Mouse (Mus musculus) forebrain, embryonic 16.5 days (tissue): ENCODE measurements at regions not wholly inside any gene's neighbourhood (a gene's known extent, or its start where the extent isn't known, plus 50 kb on each side); places are given as distances from the start of the nearest gene placed in this dataset.

ENCODE experiments used
- ATAC-seq: fragments of 200-750 bp; cut with Nextera tagmentation; 2 replicates; pipeline ENCODE4 v1.8.0; 2017; ENCODE audit warnings: mild to moderate bottlenecking, moderate library complexity
- H3K27ac ChIP-seq: fragments of 300-500 bp; sonication (generic); 2 replicates; pipeline ENCODE4 v1.5.1; 2014; ENCODE audit warnings: low read length, control low read depth
- H3K27me3 ChIP-seq: fragments of 300-500 bp; sonication (generic); replicated peaks from 2 replicates; pipeline ENCODE4 v1.6.1; 2014; ENCODE audit warnings: low read length; ENCODE audit not compliant: control insufficient read depth, insufficient read depth
- H3K36me3 ChIP-seq: fragments of 300-500 bp; sonication (generic); 2 replicates; pipeline ENCODE4 v1.6.1; 2014; ENCODE audit not compliant: control insufficient read depth, insufficient read depth
- H3K4me1 ChIP-seq: fragments of 300-500 bp; sonication (generic); replicated peaks from 2 replicates; pipeline ENCODE4 v1.6.1; 2014; ENCODE audit warnings: low read length; ENCODE audit not compliant: control insufficient read depth, insufficient read depth
- H3K4me2 ChIP-seq: fragments of 300-500 bp; sonication (generic); 2 replicates; pipeline ENCODE4 v1.6.1; 2014; ENCODE audit warnings: mild to moderate bottlenecking, low read length, control low read depth
- H3K4me3 ChIP-seq: fragments of 300-500 bp; sonication (generic); replicated peaks from 2 replicates; pipeline ENCODE4 v1.5.1; 2014; ENCODE audit warnings: mild to moderate bottlenecking, low read length, control low read depth
- H3K9ac ChIP-seq: fragments of 300-500 bp; sonication (generic); replicated peaks from 2 replicates; pipeline ENCODE4 v1.6.1; 2014; ENCODE audit warnings: low read depth, low read length, control low read depth
- H3K9me3 ChIP-seq: fragments of 300-500 bp; sonication (generic); 2 replicates; pipeline ENCODE4 v1.6.1; 2016; ENCODE audit warnings: low read length; ENCODE audit not compliant: control insufficient read depth
- WGBS: fragments of 180-500 bp; shearing (Covaris S2); extraction: QIAGEN DNeasy Blood & Tissue Kit; methylation state at CpG from one replicate; pipeline ENCODE4 v1.1.7; 2014; 5-methylcytosine and 5-hydroxymethylcytosine counted together

DNA sequence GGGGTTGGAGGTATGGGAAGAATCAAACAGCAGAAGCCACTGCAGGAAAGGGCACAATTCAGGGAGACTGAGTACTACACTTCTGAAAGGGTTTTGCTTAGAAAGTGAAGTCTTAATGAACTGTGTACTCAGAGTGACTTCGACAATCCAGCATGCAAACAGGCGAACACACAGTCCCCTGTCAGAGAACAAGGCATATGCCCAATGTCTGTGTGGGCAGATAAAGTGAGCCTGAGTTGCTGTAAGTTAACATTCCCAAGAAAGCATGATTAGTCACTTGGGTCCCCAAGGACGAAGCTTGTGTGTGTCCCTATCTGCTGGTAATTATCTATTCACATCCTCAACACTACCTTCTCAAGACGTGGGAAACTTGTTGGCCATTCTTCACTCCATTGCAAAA lies 115.2 kb upstream of the Nav3 start:
- no peak for ATAC-seq
- no peak overlapping the region for H3K27ac ChIP-seq
- no peaks in the 10 kb centered on the region for H3K4me1 ChIP-seq
- H3K4me3 ChIP-seq: no peak overlapping the region
- H3K9ac ChIP-seq: no peak overlapping the region
- 80% methylated on average over 4 of the region's 4 CpGs for WGBS
- no peaks in the 10 kb centered on the region for H3K36me3 ChIP-seq
- H3K27me3 ChIP-seq: no peaks in the 10 kb centered on the region
- H3K4me2 ChIP-seq: no peak overlapping the region
- no peaks in the 10 kb centered on the region for H3K9me3 ChIP-seq

DNA sequence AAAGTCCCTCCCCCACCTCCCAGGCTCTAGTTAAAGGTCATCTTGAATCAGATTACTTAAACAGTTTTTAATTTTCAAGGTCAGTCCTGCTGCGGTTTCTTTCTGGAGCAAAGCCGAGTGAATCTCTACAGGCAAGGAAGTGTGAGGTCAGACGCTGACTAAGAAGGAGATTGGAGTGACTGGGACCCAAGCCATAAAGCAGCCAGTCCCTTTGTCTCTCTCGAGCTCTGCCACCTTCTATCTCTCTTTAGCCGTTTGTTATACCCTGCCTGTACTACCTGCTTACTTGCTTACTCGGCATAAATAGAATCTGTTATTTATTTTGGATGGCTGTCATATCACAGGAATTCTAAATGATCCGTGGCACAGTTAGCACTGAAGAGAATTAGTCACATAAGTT lies 117.5 kb upstream of the Nav3 start:
- Histone ChIP-seq H3K36me3 (no peaks in the 10 kb centered on the region), H3K4me2 (no peak overlapping the region), H3K27ac (no peak overlapping the region), H3K4me3 (no peak overlapping the region), H3K27me3 (no peaks in the 10 kb centered on the region), H3K9me3 (no peaks in the 10 kb centered on the region), H3K9ac (no peak overlapping the region), H3K4me1 (no peaks in the 10 kb centered on the region)
- no peak for ATAC-seq
- WGBS: 79% methylated on average over 7 of the region's 7 CpGs

DNA sequence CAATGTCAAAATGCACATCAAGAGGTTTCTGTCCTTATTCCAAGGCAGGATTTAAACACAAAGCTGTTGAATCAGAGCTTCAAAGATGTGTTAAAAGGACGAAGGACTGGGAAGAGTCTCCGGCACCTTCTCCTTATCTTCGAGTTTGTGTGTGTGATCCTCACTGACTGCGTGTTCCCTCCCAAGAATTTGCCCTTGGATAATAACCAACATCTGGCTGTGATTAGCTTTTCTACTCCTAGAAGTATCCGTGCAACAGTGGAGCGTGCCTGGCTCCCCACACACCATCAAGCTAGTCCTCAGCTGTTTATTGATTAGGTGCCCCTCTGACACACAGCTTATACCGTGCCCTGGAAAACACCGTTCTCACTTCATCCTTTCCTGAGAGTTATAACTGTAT lies 130.0 kb upstream of the Nav3 start:
- Histone ChIP-seq H3K4me2 (no peak overlapping the region), H3K27me3 (no peaks in the 10 kb centered on the region), H3K4me1 (no peaks in the 10 kb centered on the region), H3K9me3 (no peaks in the 10 kb centered on the region; the same call in 1 of the 2 replicates), H3K36me3 (no peaks in the 10 kb centered on the region), H3K27ac (no peak overlapping the region), H3K4me3 (no peak overlapping the region), H3K9ac (no peak overlapping the region)
- 91% methylated on average over 8 of the region's 8 CpGs for WGBS
- ATAC-seq: no peak

DNA sequence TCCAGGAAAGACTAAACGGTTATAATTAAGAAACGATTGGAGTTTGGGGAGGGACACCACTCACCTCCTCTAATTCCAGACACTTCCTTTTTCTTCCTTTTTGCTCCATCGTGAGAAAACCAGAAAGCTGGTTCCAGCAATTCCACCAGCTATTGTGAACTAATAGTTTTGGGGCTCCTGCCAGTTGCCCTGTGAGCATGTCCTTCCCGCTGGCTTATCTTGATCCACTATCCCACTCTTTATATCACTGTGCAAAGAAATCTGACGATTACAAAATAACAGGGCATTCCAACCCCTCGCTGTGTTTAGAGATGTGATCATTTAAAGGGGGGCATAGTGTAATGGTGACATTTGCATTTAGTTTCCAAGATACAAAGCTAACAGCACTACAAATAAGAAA lies 130.5 kb upstream of the Nav3 start:
- ATAC-seq: no peak
- no peaks in the 10 kb centered on the region; the same call in 1 of the 2 replicates for H3K9me3 ChIP-seq
- 73% methylated on average over 6 of the region's 6 CpGs for WGBS
- no peaks in the 10 kb centered on the region for H3K4me1 ChIP-seq
- H3K36me3 ChIP-seq: no peaks in the 10 kb centered on the region
- no peak overlapping the region for H3K4me3 ChIP-seq
- no peaks in the 10 kb centered on the region for H3K27me3 ChIP-seq
- H3K27ac ChIP-seq: no peak overlapping the region
- H3K9ac ChIP-seq: no peak overlapping the region
- no peak overlapping the region for H3K4me2 ChIP-seq

DNA sequence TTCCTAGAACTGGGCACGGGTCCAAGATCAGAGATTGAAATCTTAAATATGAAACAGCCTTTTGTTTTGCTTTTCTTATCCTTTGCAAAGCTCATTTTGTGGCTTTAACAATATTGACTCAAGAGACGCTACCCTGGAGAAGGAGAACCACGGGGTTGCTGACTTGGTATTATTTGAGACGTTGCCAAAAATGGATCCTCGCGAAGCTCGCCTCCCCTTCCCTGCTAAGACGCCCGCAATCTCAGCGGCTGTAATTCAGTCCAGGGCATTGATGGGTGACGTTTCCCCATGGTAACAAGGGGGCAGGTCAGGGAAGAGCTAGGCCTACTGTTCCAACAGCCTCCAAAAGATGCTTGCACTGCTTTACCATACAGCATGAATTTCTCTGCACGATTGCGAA lies 131.5 kb upstream of the Nav3 start:
- no peak overlapping the region for H3K4me3 ChIP-seq
- no peaks in the 10 kb centered on the region; the same call in 1 of the 2 replicates for H3K9me3 ChIP-seq
- no peak for ATAC-seq
- 76% methylated on average over 13 of the region's 13 CpGs for WGBS
- no peak overlapping the region for H3K4me2 ChIP-seq
- H3K36me3 ChIP-seq: no peaks in the 10 kb centered on the region
- H3K4me1 ChIP-seq: no peaks in the 10 kb centered on the region
- no peak overlapping the region for H3K27ac ChIP-seq
- H3K9ac ChIP-seq: no peak overlapping the region
- H3K27me3 ChIP-seq: no peaks in the 10 kb centered on the region

DNA sequence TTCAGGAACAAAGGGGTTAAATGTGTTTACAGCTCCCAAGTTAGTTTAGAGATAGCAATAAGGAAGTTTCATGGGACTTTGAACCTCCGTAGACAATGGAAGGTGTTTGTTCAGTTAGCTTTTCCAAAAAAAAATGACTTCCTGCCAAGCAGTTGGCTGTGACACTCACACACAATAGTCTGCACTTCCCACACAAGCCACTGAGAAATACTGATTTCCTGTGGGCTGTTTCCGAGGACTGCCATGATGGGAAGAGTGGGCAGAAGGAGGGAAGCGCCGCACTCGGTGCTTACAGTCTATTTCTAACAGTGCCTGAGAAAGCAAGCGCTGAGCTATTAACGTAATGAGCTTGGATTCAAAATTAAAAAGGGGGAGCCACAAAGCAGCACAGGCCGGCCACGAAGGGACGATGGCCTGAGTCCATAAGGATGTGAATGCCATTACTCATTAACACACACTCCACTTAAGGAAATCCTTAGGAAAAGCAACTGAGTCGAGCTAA lies 144.4 kb upstream of the Nav3 start:
- no peak overlapping the region for H3K27ac ChIP-seq
- WGBS: 42% methylated on average over 11 of the region's 11 CpGs
- peak overlapping the region; percentile 7; the same call in 1 of the 2 replicates for H3K4me2 ChIP-seq
- no peak overlapping the region for H3K4me3 ChIP-seq
- H3K9ac ChIP-seq: no peak overlapping the region
- no peaks in the 10 kb centered on the region for H3K4me1 ChIP-seq
- no peaks in the 10 kb centered on the region for H3K36me3 ChIP-seq
- peak; percentile 52; the same call in 1 of the 2 replicates for ATAC-seq
- H3K27me3 ChIP-seq: no peaks in the 10 kb centered on the region
- no peaks in the 10 kb centered on the region for H3K9me3 ChIP-seq

DNA sequence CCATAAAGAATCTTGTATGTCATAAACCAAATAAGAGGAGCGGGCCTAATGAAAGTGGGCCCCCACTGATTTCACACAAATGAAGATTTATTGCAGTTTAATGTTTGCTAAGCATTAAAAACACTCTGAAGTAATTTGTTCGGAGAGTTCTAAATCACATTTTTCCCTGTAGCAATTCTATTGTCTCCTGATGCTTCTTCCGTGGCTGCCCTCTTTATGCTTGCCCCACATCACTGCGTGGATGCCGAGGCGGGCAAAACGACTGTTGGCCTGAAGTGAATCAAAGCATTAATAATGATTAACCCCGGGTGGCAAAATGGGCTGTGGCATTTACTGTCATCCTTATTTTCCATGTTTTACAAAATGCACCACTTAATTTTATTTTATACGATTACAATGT lies 134.9 kb upstream of the E2f7 start:
- no peak for ATAC-seq
- Histone ChIP-seq H3K9ac (no peak overlapping the region), H3K27ac (no peak overlapping the region), H3K27me3 (no peaks in the 10 kb centered on the region), H3K4me1 (no peaks in the 10 kb centered on the region), H3K4me2 (no peak overlapping the region), H3K4me3 (no peak overlapping the region), H3K36me3 (no peaks in the 10 kb centered on the region), H3K9me3 (peaks cover 7% of the 10 kb centered on the region)
- WGBS: 57% methylated on average over 9 of the region's 9 CpGs

DNA sequence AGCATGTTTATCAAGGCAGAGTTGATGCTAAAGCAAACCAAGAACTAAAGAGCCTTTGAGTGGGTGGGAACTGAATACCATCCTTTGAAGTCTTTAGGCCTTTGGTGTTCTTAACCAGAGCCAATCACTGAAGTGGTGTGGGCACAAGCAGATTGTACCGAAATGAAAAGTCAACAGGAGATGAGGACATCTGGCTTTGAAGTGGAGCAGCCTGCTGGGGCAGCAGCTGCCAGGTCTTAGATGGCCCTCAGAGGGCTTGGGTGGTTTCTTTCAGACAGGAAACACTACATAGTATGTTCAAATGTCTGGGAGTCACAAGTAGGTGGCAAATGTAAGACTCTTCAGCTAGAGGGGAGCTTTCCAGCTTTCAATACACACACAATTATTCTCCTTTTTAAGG lies 128.2 kb upstream of the E2f7 start:
- Histone ChIP-seq H3K4me1 (no peaks in the 10 kb centered on the region), H3K36me3 (no peaks in the 10 kb centered on the region), H3K27ac (no peak overlapping the region), H3K9ac (no peak overlapping the region), H3K4me3 (no peak overlapping the region), H3K27me3 (no peaks in the 10 kb centered on the region), H3K9me3 (peaks cover 7% of the 10 kb centered on the region), H3K4me2 (no peak overlapping the region)
- WGBS: 55% methylated on average over 1 of the region's 1 CpGs
- no peak for ATAC-seq

DNA sequence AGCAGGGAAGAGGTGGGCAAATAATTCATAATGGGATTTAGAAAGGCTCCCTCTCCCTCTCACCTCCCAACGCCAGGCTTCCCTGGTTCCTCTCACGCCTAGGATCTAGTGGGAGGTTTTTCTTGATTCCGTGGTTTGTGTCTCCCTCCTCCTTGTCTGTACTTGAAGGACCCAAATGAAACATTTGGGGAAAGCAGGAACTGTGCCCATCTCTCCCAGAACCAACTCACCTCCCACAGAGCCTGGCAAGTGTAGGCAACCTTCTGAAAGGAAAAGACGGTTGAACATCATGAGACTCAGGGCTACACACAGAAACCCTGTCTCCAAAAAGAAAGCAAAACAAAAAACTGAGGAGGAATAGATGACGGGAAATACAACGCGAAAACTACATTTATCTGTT lies 126.0 kb upstream of the E2f7 start:
- Histone ChIP-seq H3K4me2 (no peak overlapping the region), H3K4me3 (no peak overlapping the region), H3K9me3 (no peaks in the 10 kb centered on the region; the same call in 1 of the 2 replicates), H3K27me3 (no peaks in the 10 kb centered on the region), H3K27ac (no peak overlapping the region), H3K4me1 (no peaks in the 10 kb centered on the region), H3K36me3 (no peaks in the 10 kb centered on the region), H3K9ac (no peak overlapping the region)
- no peak for ATAC-seq
- WGBS: 84% methylated on average over 7 of the region's 7 CpGs

DNA sequence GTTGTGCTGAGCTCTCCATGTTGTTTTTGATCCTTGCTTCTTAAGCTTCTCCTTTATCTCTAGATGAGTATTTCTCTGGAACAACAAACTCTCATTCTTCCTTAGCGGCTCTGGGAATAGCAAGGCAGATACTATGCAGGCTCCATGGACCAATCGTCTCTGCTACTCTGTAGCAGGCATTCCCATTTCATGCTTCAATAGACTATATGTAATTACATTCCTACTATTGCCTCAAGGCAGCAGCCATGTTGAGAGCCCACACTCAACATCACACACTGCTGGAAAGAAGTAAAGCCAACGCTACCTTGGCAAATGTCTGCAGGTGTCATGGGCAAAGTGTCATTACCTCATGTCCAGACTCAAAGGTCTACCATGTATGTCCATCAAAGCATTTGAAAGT lies 119.6 kb upstream of the E2f7 start:
- no peak for ATAC-seq
- H3K4me3 ChIP-seq: no peak overlapping the region
- no peak overlapping the region for H3K27ac ChIP-seq
- 95% methylated on average over 3 of the region's 3 CpGs for WGBS
- no peaks in the 10 kb centered on the region for H3K27me3 ChIP-seq
- no peaks in the 10 kb centered on the region for H3K9me3 ChIP-seq
- H3K9ac ChIP-seq: no peak overlapping the region
- no peaks in the 10 kb centered on the region for H3K36me3 ChIP-seq
- H3K4me2 ChIP-seq: no peak overlapping the region
- no peaks in the 10 kb centered on the region for H3K4me1 ChIP-seq
